Mouse (Mus musculus) spleen, adult 2 months (tissue): ENCODE data around the gene Plk3. TPM values are rescaled to one million over a fixed set of nuclear protein-coding genes. Genes with fewer than 3 reads are reported as not detected.

Experiments used
- DNase-seq, 2 experiments: peaks; one replicate each; pipeline versions ENCODE4 v3.0.0 to v3.0.0-alpha.2; 2012 to 2021; ENCODE audit warnings: low spot score in 2 of 2, low read depth in 1 of 2
- H3K27ac ChIP-seq: fragments of 200-500 bp; 2 replicates; pipeline ENCODE4 v1.5.1; 2012; ENCODE audit warnings: low read length, inconsistent platforms; ENCODE audit not compliant: insufficient read depth
- H3K27me3 ChIP-seq: fragments of 200-500 bp; 2 replicates; pipeline ENCODE4 v1.6.1; 2012; ENCODE audit warnings: mild to moderate bottlenecking, moderate library complexity, low read length, inconsistent platforms; ENCODE audit not compliant: control insufficient read depth, insufficient read depth
- H3K36me3 ChIP-seq: fragments of 200-500 bp; 2 replicates; pipeline ENCODE4 v1.6.1; 2012; ENCODE audit warnings: mild to moderate bottlenecking, low read length, inconsistent platforms; ENCODE audit not compliant: control insufficient read depth, insufficient read depth
- H3K4me1 ChIP-seq: fragments of 200-500 bp; 2 replicates; pipeline ENCODE4 v1.6.1; 2011; ENCODE audit warnings: inconsistent platforms; ENCODE audit not compliant: control insufficient read depth, insufficient read depth, insufficient read length
- H3K4me3 ChIP-seq: fragments of 200-500 bp; 2 replicates; pipeline ENCODE4 v1.5.1; 2011; ENCODE audit warnings: mild to moderate bottlenecking, inconsistent platforms; ENCODE audit not compliant: insufficient read depth, insufficient read length; ENCODE audit errors: extremely low read depth
- CTCF ChIP-seq: fragments of 200-500 bp; IDR thresholded peaks from 2 replicates; pipeline ENCODE4 v1.5.1; 2011; ENCODE audit warnings: mild to moderate bottlenecking, inconsistent platforms; ENCODE audit not compliant: insufficient read depth, insufficient read length, insufficient replicate concordance; ENCODE audit errors: extremely low read depth
- POLR2A ChIP-seq: fragments of 200-500 bp; IDR thresholded peaks from 2 replicates; pipeline ENCODE4 v1.6.1; 2011; ENCODE audit warnings: low read depth, low read length, inconsistent platforms
- WGBS: fragments of 180-500 bp; shearing (Covaris S2); methylation state at CpG from one replicate; pipeline ENCODE4 v1.1.7; 2018; 5-methylcytosine and 5-hydroxymethylcytosine counted together
- polyA plus RNA-seq: library from polyadenylated mRNA; depleted of rRNA; stranded (reverse); fragments of >200 nt; gene quantifications from 2 replicates; pipeline ENCODE4 v1.2.3, GENCODE M21; 2012

Plk3 gene
- polyA plus RNA-seq, 1 experiment = 12.4 TPM

- peaks cover 41% of the 10 kb centered on the region for H3K4me1 ChIP-seq
- H3K27me3 ChIP-seq = no peaks in the 10 kb centered on the region
- peak; percentile 55 to 69 for DNase-seq
- no peak for TF ChIP-seq CTCF
- peaks cover 4% of the 10 kb centered on the region; the same call in 1 of the 2 replicates for H3K36me3 ChIP-seq
- H3K27ac ChIP-seq = peak overlapping the region; percentile 97
- no peak overlapping the region; the same call in 1 of the 2 replicates for H3K4me3 ChIP-seq
- WGBS = 25% methylated on average over 15 of the region's 15 CpGs
These were observed 7.7 kb downstream of the Plk3 start for GRCm38 (mm10) chr4:117125910-117126674.

DNA sequence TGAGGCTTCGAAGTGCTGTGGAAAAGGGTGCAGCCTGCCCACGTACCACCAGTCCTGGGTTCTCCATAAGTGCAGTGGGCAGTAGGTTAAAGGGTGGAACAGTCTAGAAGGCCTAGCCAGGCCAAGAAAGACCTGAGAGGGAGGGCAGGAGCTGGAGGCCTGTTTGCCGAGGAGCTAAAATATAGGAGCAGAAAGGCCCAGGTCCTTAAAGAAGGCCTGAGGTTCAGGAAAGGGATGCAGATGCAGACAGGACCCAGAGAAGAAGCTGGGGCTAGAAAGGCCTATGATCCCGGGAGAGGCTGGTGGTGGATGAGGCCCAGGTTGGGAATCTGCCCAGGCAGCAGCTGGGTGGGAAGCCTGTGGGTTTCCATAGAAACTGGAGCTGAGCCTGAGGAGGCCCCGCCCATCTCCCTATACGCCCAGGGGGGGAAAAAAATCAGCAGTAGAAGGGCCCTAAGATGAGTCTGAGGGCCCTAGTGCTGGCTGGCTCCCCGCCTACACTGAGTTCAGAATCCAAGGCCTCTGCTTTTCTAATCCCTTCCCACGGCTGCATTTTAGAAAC is 8.3 kb downstream of the Plk3 start, which contains the start of gene Btbd19:
Btbd19 (minus strand) TSS at position 378 of the 562 bp plus-strand sequence.
- Histone ChIP-seq H3K27me3 (no peaks in the 10 kb centered on the region), H3K27ac (peak within 1 kb of the TSS; percentile 97), H3K4me3 (peak within 1 kb of the TSS; percentile 31), H3K36me3 (peaks cover 4% of the 10 kb centered on the region; the same call in 1 of the 2 replicates), H3K4me1 (peaks cover 41% of the 10 kb centered on the region)
- DNase-seq = no peak
- 40% methylated on average over 8 of the region's 8 CpGs for WGBS
- no peak for TF ChIP-seq CTCF
- TF ChIP-seq POLR2A = no peak

DNA sequence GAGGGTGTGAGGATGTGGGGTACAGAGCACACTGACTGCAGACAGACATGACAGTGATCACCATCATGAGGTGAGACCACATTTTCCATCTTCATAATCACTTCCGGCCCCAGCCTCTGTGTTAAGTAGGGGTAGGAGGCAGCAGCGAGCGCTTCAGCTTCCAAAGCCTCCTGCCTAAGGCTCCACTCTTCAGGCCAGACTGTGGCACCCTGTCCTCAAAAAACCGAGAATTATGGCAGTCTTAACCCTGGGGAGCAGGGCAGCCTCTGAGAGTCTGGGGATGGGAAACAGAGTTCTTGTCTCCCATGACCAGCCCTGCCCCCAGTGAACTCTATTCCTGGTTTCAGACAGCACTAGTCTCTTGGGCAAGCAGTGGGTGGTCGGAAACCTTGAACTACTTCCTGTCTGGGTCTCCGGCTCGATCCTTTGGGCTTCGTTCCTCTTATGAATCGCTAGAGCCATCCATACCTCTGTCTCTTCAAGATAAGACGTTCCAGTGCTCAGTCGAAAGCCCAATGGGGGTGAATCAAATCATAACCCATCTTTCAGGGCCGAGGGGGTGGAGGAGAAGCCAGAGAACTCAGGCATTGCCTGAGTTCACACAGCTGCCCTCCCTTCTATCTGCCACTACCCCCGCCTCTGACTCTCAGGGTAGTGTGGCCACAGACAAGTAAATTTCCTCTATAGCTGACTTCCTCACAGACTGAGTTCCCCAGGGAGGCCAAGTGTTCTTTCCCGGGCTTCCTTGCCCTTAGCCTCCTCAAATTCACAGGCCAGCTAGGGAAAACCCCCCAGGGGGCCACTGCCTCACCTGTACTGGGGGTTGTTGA is 9.0 kb downstream of the Plk3 start:
- H3K27me3 ChIP-seq = no peaks in the 10 kb centered on the region
- 1% methylated on average over 14 of the region's 14 CpGs for WGBS
- peak; percentile 68 to 87 for DNase-seq
- H3K36me3 ChIP-seq = peaks cover 3% of the 10 kb centered on the region; the same call in 1 of the 2 replicates
- TF ChIP-seq POLR2A (no peak; the same call in 1 of the 2 replicates), CTCF (no peak)
- peak overlapping the region; percentile 31 for H3K4me3 ChIP-seq
- H3K4me1 ChIP-seq = peaks cover 41% of the 10 kb centered on the region
- peak overlapping the region; percentile 97 for H3K27ac ChIP-seq

GRCm38 (mm10) chr4:117124218-117124517 is 9.6 kb downstream of the Plk3 start:
- DNase-seq = no peak
- no peak overlapping the region for H3K4me3 ChIP-seq
- H3K27ac ChIP-seq = peak overlapping the region; percentile 97
- peaks cover 3% of the 10 kb centered on the region; the same call in 1 of the 2 replicates for H3K36me3 ChIP-seq
- TF ChIP-seq CTCF = no peak
- no peak for TF ChIP-seq POLR2A
- no peaks in the 10 kb centered on the region for H3K27me3 ChIP-seq
- H3K4me1 ChIP-seq = peaks cover 41% of the 10 kb centered on the region
- WGBS = 19% methylated on average over 3 of the region's 3 CpGs

- Histone ChIP-seq H3K27ac (peak overlapping the region; percentile 62), H3K4me1 (peaks cover 41% of the 10 kb centered on the region), H3K27me3 (no peaks in the 10 kb centered on the region), H3K4me3 (no peak overlapping the region), H3K36me3 (peaks cover under 1% of the 10 kb centered on the region; the same call in 1 of the 2 replicates)
- TF ChIP-seq POLR2A (no peak), CTCF (no peak)
- no peak for DNase-seq
- WGBS = 43% methylated on average over 8 of the region's 9 CpGs
These were observed 10.1 kb downstream of the Plk3 start for GRCm38 (mm10) chr4:117123546-117124217.

DNA sequence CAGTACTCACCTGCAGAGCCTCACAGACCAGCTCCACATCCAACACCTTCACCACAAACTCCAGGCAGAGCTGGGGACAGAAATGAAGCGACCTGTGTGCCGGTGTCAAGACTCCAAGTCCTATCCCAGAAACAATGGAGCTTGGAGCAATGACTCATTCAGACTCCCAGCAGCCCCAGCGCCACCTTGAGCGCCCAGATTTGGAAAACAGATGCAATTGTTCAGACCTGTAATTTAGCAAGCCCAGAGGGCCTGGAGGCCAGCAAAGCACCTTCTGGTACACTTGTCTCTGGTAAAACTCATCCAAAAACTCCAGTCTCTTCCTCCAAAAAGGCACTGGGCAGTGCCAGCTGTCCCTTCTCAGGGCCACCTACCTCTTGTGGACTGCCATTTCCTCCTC is 11.6 kb downstream of the Plk3 start:
- WGBS = 90% methylated on average over 4 of the region's 4 CpGs
- Histone ChIP-seq H3K4me1 (peaks cover 41% of the 10 kb centered on the region), H3K27me3 (no peaks in the 10 kb centered on the region), H3K27ac (no peak overlapping the region), H3K36me3 (no peaks in the 10 kb centered on the region), H3K4me3 (no peak overlapping the region)
- TF ChIP-seq POLR2A = no peak
- no peak for TF ChIP-seq CTCF
- no peak for DNase-seq
